Mouse (Mus musculus) lung, embryonic 14.5 days (tissue): ENCODE data around the gene Hipk2. TPM values are rescaled to one million over a fixed set of nuclear protein-coding genes. Genes with fewer than 3 reads are reported as not detected.

Experiments
- ATAC-seq: fragments of 200-750 bp; cut with Nextera tagmentation; 2 replicates; pipeline ENCODE4 v1.8.0; 2017; ENCODE audit warnings: mild to moderate bottlenecking, moderate TSS enrichment, moderate library complexity; ENCODE audit not compliant: insufficient read depth
- DNase-seq: peaks from one replicate; pipeline ENCODE4 v3.0.0-alpha.2; 2015
- H3K27ac ChIP-seq: fragments of 300-500 bp; sonication (generic); 2 replicates; pipeline ENCODE4 v1.5.1; 2014; ENCODE audit warnings: low read depth, mild to moderate bottlenecking, moderate library complexity
- H3K27me3 ChIP-seq: fragments of 300-500 bp; sonication (generic); 2 replicates; pipeline ENCODE4 v1.6.1; 2014; ENCODE audit warnings: low read length, control low read depth; ENCODE audit not compliant: insufficient read depth
- H3K36me3 ChIP-seq: fragments of 300-500 bp; sonication (generic); 2 replicates; pipeline ENCODE4 v1.6.1; 2014; ENCODE audit warnings: control low read depth; ENCODE audit not compliant: insufficient read depth
- H3K4me1 ChIP-seq: fragments of 300-500 bp; sonication (generic); 2 replicates; pipeline ENCODE4 v1.6.1; 2014; ENCODE audit warnings: antibody characterized with exemption, control low read depth; ENCODE audit not compliant: insufficient read depth
- H3K4me2 ChIP-seq: fragments of 300-500 bp; sonication (generic); 2 replicates; pipeline ENCODE4 v1.6.1; 2014; ENCODE audit warnings: mild to moderate bottlenecking
- H3K4me3 ChIP-seq: fragments of 300-500 bp; sonication (generic); 2 replicates; pipeline ENCODE4 v1.5.1; 2014; ENCODE audit warnings: low read depth, low read length
- H3K9ac ChIP-seq: fragments of 300-500 bp; sonication (generic); 2 replicates; pipeline ENCODE4 v1.6.1; 2014
- H3K9me3 ChIP-seq: fragments of 300-500 bp; sonication (generic); 2 replicates; pipeline ENCODE4 v1.6.1; 2016; ENCODE audit warnings: low read depth, low read length, control low read depth
- CTCF ChIP-seq: IDR thresholded peaks from 2 replicates; pipeline ENCODE4 v1.5.1; 2016; ENCODE audit warnings: antibody characterized with exemption, low read depth
- WGBS: fragments of 180-500 bp; shearing (Covaris S2); extraction: QIAGEN DNeasy Blood & Tissue Kit; methylation state at CpG from one replicate; pipeline ENCODE4 v1.1.7; 2014; 5-methylcytosine and 5-hydroxymethylcytosine counted together
- polyA plus RNA-seq: library from polyadenylated mRNA; unstranded; fragments of >200 nt; fragmentation: Nextera tagmentation; extraction: Ambion mirVana; gene quantifications from 2 replicates; pipeline ENCODE4 v1.2.1, GENCODE M21; 2014

Gene Hipk2
- polyA plus RNA-seq, 1 experiment from 2014 or later: 20.8 TPM

DNA sequence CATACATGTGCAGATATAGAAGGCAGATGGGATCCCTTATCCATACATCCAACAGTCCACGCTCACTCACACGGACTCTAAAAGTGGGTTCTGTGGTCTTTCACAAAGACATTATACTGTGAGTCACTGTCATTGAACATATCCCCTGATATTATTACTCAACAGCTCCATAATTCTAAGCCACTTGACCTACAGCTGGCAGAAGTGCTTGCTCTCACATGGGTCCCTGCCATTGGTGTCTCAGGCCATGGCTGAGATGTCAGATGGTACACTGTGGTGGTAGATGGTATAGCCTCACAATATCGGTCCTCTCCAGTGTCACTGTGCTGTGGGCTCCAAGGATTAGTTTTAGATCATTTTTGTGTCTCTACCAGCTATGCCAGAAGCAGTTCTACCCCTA lies 42.2 kb downstream of the Hipk2 start:
- no peak overlapping the region for H3K4me2 ChIP-seq
- no peaks in the 10 kb centered on the region for H3K36me3 ChIP-seq
- H3K9ac ChIP-seq: no peak overlapping the region
- WGBS: 83% methylated on average over 3 of the region's 3 CpGs
- no peaks in the 10 kb centered on the region for H3K27me3 ChIP-seq
- DNase-seq: no peak
- no peak overlapping the region for H3K27ac ChIP-seq
- TF ChIP-seq CTCF: no peak
- no peaks in the 10 kb centered on the region for H3K9me3 ChIP-seq
- no peaks in the 10 kb centered on the region for H3K4me1 ChIP-seq
- no peak overlapping the region for H3K4me3 ChIP-seq
- ATAC-seq: no peak

DNA sequence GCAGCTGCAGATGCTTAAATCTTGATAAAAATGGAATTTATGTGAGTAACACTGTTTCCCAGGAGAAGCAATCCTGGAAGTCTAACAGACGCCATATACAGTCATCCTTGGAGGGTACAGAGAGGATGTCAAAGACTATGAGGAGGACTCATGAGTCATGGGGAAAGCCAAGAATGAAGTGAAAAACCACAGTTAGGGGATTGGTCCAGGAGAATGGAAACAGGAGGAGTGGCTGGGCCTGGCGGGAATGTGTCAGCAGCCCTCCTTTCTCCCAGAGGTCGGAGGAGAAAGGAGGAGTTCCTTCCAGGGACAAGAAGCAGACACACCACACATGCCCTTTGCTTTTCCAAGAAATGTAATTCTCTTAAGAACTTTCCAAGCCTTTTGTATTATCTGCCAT lies 46.5 kb downstream of the Hipk2 start:
- no peaks in the 10 kb centered on the region for H3K27me3 ChIP-seq
- H3K36me3 ChIP-seq: no peaks in the 10 kb centered on the region
- no peak for TF ChIP-seq CTCF
- no peak overlapping the region for H3K9ac ChIP-seq
- H3K4me3 ChIP-seq: no peak overlapping the region
- WGBS: 67% methylated on average over 3 of the region's 3 CpGs
- ATAC-seq: no peak
- no peaks in the 10 kb centered on the region for H3K9me3 ChIP-seq
- H3K4me1 ChIP-seq: no peaks in the 10 kb centered on the region
- no peak overlapping the region for H3K27ac ChIP-seq
- no peak overlapping the region for H3K4me2 ChIP-seq
- DNase-seq: no peak

DNA sequence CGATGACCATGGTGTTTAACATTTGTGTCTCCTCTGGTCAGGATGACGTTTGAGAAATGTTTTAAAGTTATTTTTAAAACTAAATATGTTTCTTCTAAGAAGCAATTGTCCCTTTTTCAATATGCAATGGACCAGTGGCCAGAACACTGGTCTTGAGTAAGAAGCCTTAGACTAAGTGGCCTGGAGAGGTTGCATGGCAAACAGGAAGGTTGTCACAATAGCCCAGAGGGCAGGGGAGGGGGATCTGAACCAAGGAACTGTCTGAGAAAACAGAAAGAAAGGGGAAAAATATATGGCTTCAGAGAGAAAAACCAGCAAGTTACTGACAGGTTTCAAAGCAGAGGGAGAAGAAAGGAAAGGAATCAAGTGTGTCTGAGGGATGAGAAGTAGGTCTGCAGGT lies 47.8 kb downstream of the Hipk2 start:
- no peak for ATAC-seq
- TF ChIP-seq CTCF: no peak
- Histone ChIP-seq H3K27me3 (no peaks in the 10 kb centered on the region), H3K9me3 (no peaks in the 10 kb centered on the region), H3K36me3 (no peaks in the 10 kb centered on the region), H3K9ac (no peak overlapping the region), H3K27ac (no peak overlapping the region), H3K4me3 (no peak overlapping the region), H3K4me1 (no peaks in the 10 kb centered on the region), H3K4me2 (no peak overlapping the region)
- 75% methylated on average over 2 of the region's 2 CpGs for WGBS
- no peak for DNase-seq

DNA sequence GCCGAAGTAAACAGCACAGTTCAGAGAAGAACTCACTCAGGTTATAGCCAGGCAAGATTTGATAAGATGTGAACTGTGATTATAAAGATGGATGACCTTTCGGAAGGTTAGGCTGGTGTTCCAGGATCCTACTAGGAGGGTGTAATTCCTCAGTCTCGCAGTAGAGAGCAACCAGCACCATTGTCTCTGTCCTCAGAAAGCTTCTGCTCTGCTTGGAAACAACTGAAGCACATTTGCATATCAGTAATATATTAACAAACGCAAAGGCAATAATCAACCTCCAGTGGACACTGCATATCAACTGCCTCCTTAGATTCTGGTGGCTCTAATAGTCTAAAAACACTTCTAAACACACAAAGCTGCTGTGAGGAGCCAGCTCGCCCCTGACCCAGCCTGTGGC lies 48.5 kb downstream of the Hipk2 start:
- Histone ChIP-seq H3K4me3 (no peak overlapping the region), H3K27me3 (no peaks in the 10 kb centered on the region), H3K4me1 (no peaks in the 10 kb centered on the region), H3K36me3 (no peaks in the 10 kb centered on the region), H3K27ac (no peak overlapping the region), H3K4me2 (no peak overlapping the region), H3K9me3 (no peaks in the 10 kb centered on the region), H3K9ac (no peak overlapping the region)
- no peak for DNase-seq
- ATAC-seq: no peak
- TF ChIP-seq CTCF: no peak
- 62% methylated on average over 5 of the region's 5 CpGs for WGBS

DNA sequence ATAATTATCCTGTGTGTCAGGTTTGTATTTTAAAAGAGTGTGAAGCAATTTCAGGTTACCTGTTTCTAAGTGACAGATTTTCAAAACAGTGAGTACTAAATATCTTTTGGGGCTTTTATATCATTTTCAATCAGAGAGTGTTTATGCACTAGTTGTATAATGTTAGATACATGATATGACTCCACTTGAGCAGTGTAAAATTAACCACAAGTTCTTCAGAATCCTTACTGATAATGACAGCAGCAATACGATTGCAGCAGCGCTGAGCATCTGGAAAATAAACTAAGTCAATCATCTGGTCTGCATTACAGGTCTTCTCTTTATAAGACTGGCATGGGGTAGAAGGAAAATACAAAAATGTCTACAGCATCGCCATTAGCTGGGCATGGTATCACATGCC lies 49.1 kb downstream of the Hipk2 start:
- H3K9ac ChIP-seq: no peak overlapping the region
- no peak for TF ChIP-seq CTCF

DNA sequence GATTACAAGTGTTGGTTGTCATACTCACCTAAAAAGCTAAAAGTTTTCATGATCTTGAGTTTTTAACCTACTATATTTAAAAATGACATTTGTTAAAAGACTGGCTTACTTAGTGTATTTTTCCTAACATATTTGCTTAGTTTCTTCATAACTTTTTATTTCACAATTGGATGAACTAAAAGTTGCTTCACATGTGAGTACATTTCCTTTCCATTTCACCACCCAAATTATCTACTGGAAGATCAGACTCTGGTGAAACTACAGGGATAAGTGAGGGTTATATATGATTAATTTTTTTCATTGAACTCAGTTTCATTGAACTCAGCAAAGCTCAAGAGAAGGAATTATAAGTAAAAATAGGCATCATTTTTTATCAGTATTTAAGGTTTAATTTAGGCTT lies 50.1 kb downstream of the Hipk2 start:
- Histone ChIP-seq H3K4me3 (no peak overlapping the region), H3K9me3 (no peaks in the 10 kb centered on the region), H3K9ac (no peak overlapping the region), H3K36me3 (no peaks in the 10 kb centered on the region), H3K4me1 (no peaks in the 10 kb centered on the region), H3K27ac (no peak overlapping the region), H3K4me2 (no peak overlapping the region), H3K27me3 (no peaks in the 10 kb centered on the region)
- ATAC-seq (no peak), DNase-seq (no peak)
- no peak for TF ChIP-seq CTCF

More for the DNA sequence above, 49.1 kb downstream of the Hipk2 start:
- Histone ChIP-seq H3K36me3 (no peaks in the 10 kb centered on the region), H3K4me3 (no peak overlapping the region), H3K27ac (no peak overlapping the region), H3K4me2 (no peak overlapping the region), H3K9me3 (no peaks in the 10 kb centered on the region), H3K27me3 (no peaks in the 10 kb centered on the region), H3K4me1 (no peaks in the 10 kb centered on the region)
- no peak for DNase-seq
- 68% methylated on average over 3 of the region's 3 CpGs for WGBS
- ATAC-seq: no peak

DNA sequence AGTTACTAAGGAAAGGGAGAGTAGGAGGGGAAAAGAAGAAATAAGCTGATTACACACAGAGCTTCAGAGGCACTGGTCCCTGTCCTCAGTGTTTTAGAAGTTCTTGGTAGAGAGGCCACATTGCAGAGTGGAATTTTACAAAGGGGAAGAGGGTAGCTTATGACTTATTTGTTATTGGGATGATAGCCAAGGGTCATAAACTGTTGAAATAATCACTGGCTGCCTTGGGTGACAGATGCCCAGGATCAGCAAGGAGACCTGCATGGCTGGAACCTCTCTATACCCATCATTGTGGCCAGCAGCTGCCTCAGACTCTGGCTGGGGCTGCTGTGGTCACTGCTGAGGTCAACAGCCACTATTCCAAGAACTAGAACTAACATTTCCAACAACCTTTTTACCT lies 52.1 kb downstream of the Hipk2 start:
- H3K36me3 ChIP-seq: peaks cover 4% of the 10 kb centered on the region
- H3K4me3 ChIP-seq: no peak overlapping the region
- no peak for DNase-seq
- H3K27me3 ChIP-seq: no peaks in the 10 kb centered on the region
- no peak overlapping the region for H3K27ac ChIP-seq
- ATAC-seq: no peak
- H3K9me3 ChIP-seq: no peaks in the 10 kb centered on the region
- no peak overlapping the region for H3K4me2 ChIP-seq
- no peaks in the 10 kb centered on the region for H3K4me1 ChIP-seq
- no peak overlapping the region for H3K9ac ChIP-seq
- TF ChIP-seq CTCF: no peak

DNA sequence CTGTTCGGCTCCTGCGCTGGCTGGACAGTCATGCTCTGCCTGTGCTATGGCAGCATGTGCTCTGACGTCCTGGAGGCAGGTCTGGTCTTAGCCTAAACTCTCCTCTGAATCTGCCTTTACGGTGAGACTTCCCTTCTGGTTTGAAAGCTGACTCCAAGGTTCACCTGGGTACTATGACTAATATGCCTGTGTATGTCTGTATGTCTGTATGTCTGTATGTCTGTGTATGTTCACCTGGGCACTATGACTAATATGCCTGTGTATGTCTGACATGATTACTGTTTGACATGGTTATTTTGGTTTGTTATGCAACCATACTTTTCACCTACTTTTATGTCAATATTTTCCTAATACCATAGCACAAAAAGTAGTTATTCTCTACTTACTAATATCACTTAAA lies 52.8 kb downstream of the Hipk2 start:
- DNase-seq (no peak), ATAC-seq (no peak)
- no peaks in the 10 kb centered on the region for H3K4me1 ChIP-seq
- no peak overlapping the region for H3K4me3 ChIP-seq
- 91% methylated on average over 4 of the region's 4 CpGs for WGBS
- no peak overlapping the region for H3K9ac ChIP-seq
- H3K4me2 ChIP-seq: no peak overlapping the region
- TF ChIP-seq CTCF: no peak
- H3K36me3 ChIP-seq: peaks cover 11% of the 10 kb centered on the region
- no peaks in the 10 kb centered on the region for H3K9me3 ChIP-seq
- H3K27me3 ChIP-seq: no peaks in the 10 kb centered on the region
- H3K27ac ChIP-seq: no peak overlapping the region
